15 mouse cellular contexts compared by ENCODE assay signal in the genomic region with DNA sequence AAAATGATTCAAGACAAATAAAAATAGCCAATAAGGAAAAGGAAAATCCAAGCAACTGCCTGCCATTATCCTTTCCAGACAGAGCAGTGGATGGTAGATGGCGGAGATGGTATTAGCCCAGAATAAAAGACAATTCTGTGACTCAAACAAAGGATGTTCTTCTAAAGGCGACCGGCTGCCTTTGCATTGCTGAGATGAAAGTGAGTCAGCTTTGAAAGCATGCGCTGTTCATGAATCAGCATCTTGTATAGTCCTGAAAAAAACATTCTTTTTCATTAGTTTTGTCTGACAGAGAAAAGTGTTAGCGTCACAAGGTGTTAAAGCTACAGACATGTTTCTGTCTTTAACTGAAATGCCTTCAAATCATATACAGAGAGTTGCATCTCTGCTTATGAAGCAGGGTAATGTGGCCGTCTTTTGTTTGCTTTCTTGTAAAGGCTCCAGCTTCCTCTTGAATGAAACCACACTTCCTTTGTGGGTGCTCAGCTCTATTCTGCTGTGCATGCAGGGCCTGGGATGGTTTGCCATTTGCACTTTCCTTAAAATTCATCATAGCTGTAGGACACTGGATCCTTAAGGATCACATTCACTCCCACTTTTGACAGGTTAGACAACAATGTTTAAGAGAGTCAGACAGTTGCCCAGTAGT. TPM values are rescaled to one million over a fixed set of nuclear protein-coding genes. Genes with fewer than 3 reads are reported as not detected.
DNase-seq lines count a peak whose midpoint lies in the region; ATAC-seq and TF ChIP-seq lines count a peak whose summit lies in the region.
"Had no signal": no experiment of that assay in that cellular context is flagged by ENCODE, and none has a peak within 500 bp of the region (broad histone marks: within the 10 kb centered on the region; RNA-seq: fewer than 3 reads in every experiment).

No protein-coding gene starts in this region.

- peak; percentile 34 for DNase-seq in forebrain, postnatal 0 days
- no peak for DNase-seq in forebrain, embryonic 10.5 days (ENCODE audit: extremely low spot score, low spot score)
- DNase-seq in 3134 (ENCODE audit: extremely low read depth, insufficient read length, low spot score), result peak; percentile 16
- peak; percentile 69 for DNase-seq in Muller cell, postnatal 12 days (ENCODE audit: inconsistent ontology term)
- peak; percentile 67 for DNase-seq in induced T-regulatory cell, adult 2 months (ENCODE audit: low read depth)
- no peak for DNase-seq in hindbrain, embryonic 10.5 days (ENCODE audit: low spot score)
- DNase-seq in kidney, adult 8-10 months, result no peak
- DNase-seq: cerebellum, postnatal 25 days; gastrocnemius, postnatal 10 days had no signal

- no peak overlapping the region for H3K27ac ChIP-seq in forebrain, postnatal 0 days (ENCODE audit: low read depth, low read length)
- H3K27ac ChIP-seq in forebrain, embryonic 10.5 days, result no peak overlapping the region
- H3K27ac ChIP-seq in hindbrain, embryonic 10.5 days, result no peak overlapping the region
- H3K27ac ChIP-seq in liver, embryonic 12.5 days, result no peak overlapping the region
- H3K27ac ChIP-seq: heart, embryonic 13.5 days; hindbrain, embryonic 15.5 days; kidney, postnatal 0 days; limb, embryonic 15.5 days had no signal

- no peak overlapping the region for H3K9ac ChIP-seq in forebrain, postnatal 0 days
- no peak overlapping the region for H3K9ac ChIP-seq in liver, embryonic 12.5 days
- H3K9ac ChIP-seq: heart, embryonic 13.5 days; hindbrain, embryonic 15.5 days; limb, embryonic 15.5 days had no signal

- H3K9me3 ChIP-seq in forebrain, postnatal 0 days (ENCODE audit: low read length), result no peaks in the 10 kb centered on the region
- no peaks in the 10 kb centered on the region for H3K9me3 ChIP-seq in forebrain, embryonic 10.5 days
- no peaks in the 10 kb centered on the region for H3K9me3 ChIP-seq in hindbrain, embryonic 10.5 days
- H3K9me3 ChIP-seq in liver, embryonic 12.5 days (replicated peaks), result no peaks in the 10 kb centered on the region
- H3K9me3 ChIP-seq: heart, embryonic 13.5 days; hindbrain, embryonic 15.5 days; limb, embryonic 15.5 days had no signal

- 18% methylated on average over 6 of the region's 6 CpGs for WGBS in forebrain, postnatal 0 days
- 55% methylated on average over 6 of the region's 6 CpGs for WGBS in forebrain, embryonic 10.5 days
- 58% methylated on average over 6 of the region's 6 CpGs for WGBS in hindbrain, embryonic 10.5 days
- WGBS in liver, embryonic 12.5 days (ENCODE audit: insufficient replicate concordance), result 41% methylated on average over 6 of the region's 6 CpGs

- no peak overlapping the region for H3K4me2 ChIP-seq in forebrain, postnatal 0 days (ENCODE audit: low read depth)
- H3K4me2 ChIP-seq in liver, embryonic 12.5 days, result no peak overlapping the region
- H3K4me2 ChIP-seq: heart, embryonic 13.5 days; hindbrain, embryonic 15.5 days; limb, embryonic 15.5 days had no signal

- H3K27me3 ChIP-seq in forebrain, postnatal 0 days (ENCODE audit: insufficient read depth, low read length), result no peaks in the 10 kb centered on the region
- no peaks in the 10 kb centered on the region for H3K27me3 ChIP-seq in forebrain, embryonic 10.5 days (ENCODE audit: poor library complexity, severe bottlenecking)
- no peaks in the 10 kb centered on the region for H3K27me3 ChIP-seq in hindbrain, embryonic 10.5 days (ENCODE audit: insufficient read depth, poor library complexity, severe bottlenecking)
- no peaks in the 10 kb centered on the region for H3K27me3 ChIP-seq in liver, embryonic 12.5 days (replicated peaks)
- H3K27me3 ChIP-seq: heart, embryonic 13.5 days; hindbrain, embryonic 15.5 days; limb, embryonic 15.5 days had no signal

- H3K36me3 ChIP-seq in forebrain, postnatal 0 days (ENCODE audit: insufficient read depth), result no peaks in the 10 kb centered on the region
- H3K36me3 ChIP-seq in forebrain, embryonic 10.5 days (replicated peaks), result no peaks in the 10 kb centered on the region
- no peaks in the 10 kb centered on the region for H3K36me3 ChIP-seq in hindbrain, embryonic 10.5 days
- H3K36me3 ChIP-seq in liver, embryonic 12.5 days, result no peaks in the 10 kb centered on the region
- H3K36me3 ChIP-seq: heart, embryonic 13.5 days; hindbrain, embryonic 15.5 days; limb, embryonic 15.5 days had no signal

- no peaks in the 10 kb centered on the region for H3K4me1 ChIP-seq in forebrain, postnatal 0 days (ENCODE audit: insufficient read depth)
- H3K4me1 ChIP-seq in forebrain, embryonic 10.5 days, result peaks cover 26% of the 10 kb centered on the region
- H3K4me1 ChIP-seq in hindbrain, embryonic 10.5 days (replicated peaks), result peaks cover 22% of the 10 kb centered on the region
- H3K4me1 ChIP-seq in liver, embryonic 12.5 days, result 0 out of 2 replicates have a peak, but pooled peaks cover 4% of the 10 kb centered on the region
- H3K4me1 ChIP-seq: heart, embryonic 13.5 days; hindbrain, embryonic 15.5 days; limb, embryonic 15.5 days had no signal

- peak; percentile 40; the same call in 1 of the 2 replicates for ATAC-seq in forebrain, postnatal 0 days
- ATAC-seq in liver, embryonic 12.5 days, result no peak

- no peak for TF ChIP-seq CTCF in forebrain, postnatal 0 days (IDR thresholded peaks at IDR 0.05; ENCODE audit: low read depth)

- H3K4me3 ChIP-seq in forebrain, postnatal 0 days (ENCODE audit: low read depth, low read length), result no peak overlapping the region
- no peak overlapping the region for H3K4me3 ChIP-seq in forebrain, embryonic 10.5 days
- no peak overlapping the region for H3K4me3 ChIP-seq in hindbrain, embryonic 10.5 days
- no peak overlapping the region for H3K4me3 ChIP-seq in liver, embryonic 12.5 days
- H3K4me3 ChIP-seq: erythroblast, embryonic 14.5 days; heart, embryonic 13.5 days; hindbrain, embryonic 15.5 days; limb, embryonic 15.5 days had no signal

RNA-seq across cellular contexts. Expression of a gene that starts 44.4 kb away (rescaled TPM):
- 5.1 and 9.1 TPM in 2 replicates for total RNA-seq in forebrain, postnatal 0 days (2014; rRNA removed)
- 6.9 and 7.8 TPM in 2 replicates for polyA plus RNA-seq in forebrain, postnatal 0 days (2015; fragmentation: Nextera tagmentation; extraction: Ambion mirVana)
- polyA plus RNA-seq in forebrain, embryonic 10.5 days (2016; fragmentation: Nextera tagmentation; extraction: Ambion mirVana), result 19.7 and 21.1 TPM in 2 replicates
- 15.0 and 20.6 TPM in 2 replicates for polyA plus RNA-seq in hindbrain, embryonic 10.5 days (2016; fragmentation: Nextera tagmentation; extraction: Ambion mirVana)
- 8.2 and 8.4 TPM in 2 replicates for polyA plus RNA-seq in liver, embryonic 12.5 days (2016; fragmentation: Nextera tagmentation; extraction: Ambion mirVana)

Comparison
In these comparisons a context has a peak if more than half of its experiments do, and no peak if none do; other contexts are left out.
1. DNase-seq: peak in forebrain, postnatal 0 days (single experiment), 3134 (single experiment), Muller cell, postnatal 12 days (single experiment) and induced T-regulatory cell, adult 2 months (single experiment); none in forebrain, embryonic 10.5 days (single experiment), hindbrain, embryonic 10.5 days (single experiment) and kidney, adult 8-10 months (0 of 2).